Mouse (Mus musculus) heart, embryonic 16.5 days (tissue): ENCODE measurements around the gene Camkv. TPM values are rescaled to one million over a fixed set of nuclear protein-coding genes. Genes with fewer than 3 reads are reported as not detected.
A peak's percentile ranks its signal among the peaks of the same experiment; 100 is the strongest.

Experiments
- ATAC-seq: fragments of 200-750 bp; cut with Nextera tagmentation; replicated peaks from 2 replicates; pipeline ENCODE4 v1.8.0; 2017; ENCODE audit warnings: moderate number of reproducible peaks; ENCODE audit not compliant: insufficient read depth, low FRiP score; ENCODE audit errors: extremely low read depth
- H3K27ac ChIP-seq: fragments of 300-500 bp; sonication (generic); 2 replicates; pipeline ENCODE4 v1.5.1; 2014; ENCODE audit warnings: mild to moderate bottlenecking, low read length, control low read depth, moderate library complexity
- H3K27me3 ChIP-seq: fragments of 300-500 bp; sonication (generic); 2 replicates; pipeline ENCODE4 v1.6.1; 2014; ENCODE audit warnings: low read length, mixed read lengths; ENCODE audit not compliant: control insufficient read depth, insufficient read depth
- H3K36me3 ChIP-seq: fragments of 300-500 bp; sonication (generic); 2 replicates; pipeline ENCODE4 v1.6.1; 2014; ENCODE audit not compliant: control insufficient read depth, insufficient read depth
- H3K4me1 ChIP-seq: fragments of 300-500 bp; sonication (generic); 2 replicates; pipeline ENCODE4 v1.6.1; 2014; ENCODE audit warnings: low read length, mixed read lengths; ENCODE audit not compliant: control insufficient read depth, insufficient read depth
- H3K4me2 ChIP-seq: fragments of 300-500 bp; sonication (generic); 2 replicates; pipeline ENCODE4 v1.6.1; 2014; ENCODE audit warnings: low read depth, mild to moderate bottlenecking, control low read depth, low read length
- H3K4me3 ChIP-seq: fragments of 300-500 bp; sonication (generic); 2 replicates; pipeline ENCODE4 v1.5.1; 2014; ENCODE audit warnings: mild to moderate bottlenecking, control low read depth, low read length
- H3K9ac ChIP-seq: fragments of 300-500 bp; sonication (generic); 2 replicates; pipeline ENCODE4 v1.6.1; 2014; ENCODE audit warnings: low read length, control low read depth
- H3K9me3 ChIP-seq: fragments of 300-500 bp; sonication (generic); replicated peaks from 2 replicates; pipeline ENCODE4 v1.6.1; 2016; ENCODE audit warnings: low read length; ENCODE audit not compliant: control insufficient read depth
- WGBS: fragments of 180-500 bp; shearing (Covaris S2); extraction: QIAGEN DNeasy Blood & Tissue Kit; methylation state at CpG from one replicate; pipeline ENCODE4 v1.1.7; 2014; 5-methylcytosine and 5-hydroxymethylcytosine counted together
- polyA plus RNA-seq: library from polyadenylated mRNA; unstranded; fragments of >200 nt; fragmentation: Nextera tagmentation; extraction: Ambion mirVana; gene quantifications from 2 replicates; pipeline ENCODE4 v1.2.1, GENCODE M21; 2015

Gene Camkv
- polyA plus RNA-seq, 1 experiment from 2014 or later = 2.3 TPM

GRCm38 (mm10) chr9:107932221-107932620 lies 3.3 kb upstream of the Camkv start:
- Histone ChIP-seq H3K9me3 (no peaks in the 10 kb centered on the region), H3K27ac (no peak overlapping the region), H3K36me3 (no peaks in the 10 kb centered on the region), H3K4me1 (peaks cover 15% of the 10 kb centered on the region), H3K27me3 (peaks cover 25% of the 10 kb centered on the region), H3K9ac (no peak overlapping the region), H3K4me2 (no peak overlapping the region), H3K4me3 (no peak overlapping the region)
- no peak for ATAC-seq
- 81% methylated on average over 4 of the region's 4 CpGs for WGBS

GRCm38 (mm10) chr9:107934146-107934545 lies 1.3 kb upstream of the Camkv start:
- peaks cover 30% of the 10 kb centered on the region for H3K27me3 ChIP-seq
- H3K4me3 ChIP-seq = no peak overlapping the region
- H3K36me3 ChIP-seq = no peaks in the 10 kb centered on the region
- WGBS = 81% methylated on average over 11 of the region's 11 CpGs
- no peak overlapping the region for H3K27ac ChIP-seq
- H3K4me2 ChIP-seq = no peak overlapping the region
- no peak for ATAC-seq
- H3K4me1 ChIP-seq = peaks cover 8% of the 10 kb centered on the region
- H3K9me3 ChIP-seq = no peaks in the 10 kb centered on the region
- H3K9ac ChIP-seq = no peak overlapping the region

GRCm38 (mm10) chr9:107935790-107936214 lies 328 bp downstream of the Camkv start:
- H3K4me2 ChIP-seq = peak overlapping the region; percentile 88
- H3K9me3 ChIP-seq = no peaks in the 10 kb centered on the region
- H3K27me3 ChIP-seq = peaks cover 30% of the 10 kb centered on the region
- H3K27ac ChIP-seq = no peak overlapping the region
- peak overlapping the region; percentile 57 for H3K4me3 ChIP-seq
- WGBS = under 1% methylated on average over 39 of the region's 41 CpGs
- ATAC-seq = 0 out of 2 replicates have a peak, but pooled peaks have one; percentile 28
- H3K9ac ChIP-seq = peak overlapping the region; percentile 67
- peaks cover 8% of the 10 kb centered on the region for H3K4me1 ChIP-seq
- H3K36me3 ChIP-seq = no peaks in the 10 kb centered on the region

- WGBS = 7% methylated on average over 29 of the region's 29 CpGs
- Histone ChIP-seq H3K27me3 (peaks cover 30% of the 10 kb centered on the region), H3K27ac (no peak overlapping the region), H3K9me3 (no peaks in the 10 kb centered on the region), H3K9ac (peak overlapping the region; percentile 67), H3K4me3 (peak overlapping the region; percentile 57), H3K4me2 (peak overlapping the region; percentile 88), H3K4me1 (peaks cover 8% of the 10 kb centered on the region), H3K36me3 (no peaks in the 10 kb centered on the region)
- peak; percentile 16; the same call in 1 of the 2 replicates for ATAC-seq
These were observed 845 bp downstream of the Camkv start for GRCm38 (mm10) chr9:107936215-107936822.

GRCm38 (mm10) chr9:107936831-107937230 lies 1.4 kb downstream of the Camkv start:
- Histone ChIP-seq H3K27ac (no peak overlapping the region), H3K9ac (no peak overlapping the region), H3K4me3 (no peak overlapping the region), H3K4me2 (no peak overlapping the region; the same call in 1 of the 2 replicates), H3K27me3 (peaks cover 30% of the 10 kb centered on the region), H3K9me3 (no peaks in the 10 kb centered on the region), H3K36me3 (no peaks in the 10 kb centered on the region), H3K4me1 (peaks cover 8% of the 10 kb centered on the region)
- WGBS = 27% methylated on average over 3 of the region's 3 CpGs
- no peak for ATAC-seq

- no peak for ATAC-seq
- Histone ChIP-seq H3K4me1 (peaks cover 13% of the 10 kb centered on the region), H3K4me3 (no peak overlapping the region), H3K4me2 (no peak overlapping the region), H3K9me3 (no peaks in the 10 kb centered on the region), H3K9ac (no peak overlapping the region), H3K27ac (no peak overlapping the region), H3K27me3 (no peaks in the 10 kb centered on the region), H3K36me3 (no peaks in the 10 kb centered on the region)
- WGBS = 76% methylated on average over 31 of the region's 31 CpGs
These were observed 12.0 kb downstream of the Camkv start for GRCm38 (mm10) chr9:107947241-107948194.

GRCm38 (mm10) chr9:107949184-107949921 lies 13.9 kb downstream of the Camkv start:
- Histone ChIP-seq H3K4me2 (no peak overlapping the region), H3K36me3 (no peaks in the 10 kb centered on the region), H3K27ac (no peak overlapping the region), H3K27me3 (no peaks in the 10 kb centered on the region), H3K4me1 (peaks cover 13% of the 10 kb centered on the region), H3K4me3 (no peak overlapping the region), H3K9ac (no peak overlapping the region), H3K9me3 (no peaks in the 10 kb centered on the region)
- ATAC-seq = no peak
- 74% methylated on average over 13 of the region's 13 CpGs for WGBS

GRCm38 (mm10) chr9:107949922-107950235 lies 14.4 kb downstream of the Camkv start, which contains the start of gene Traip:
TSS of gene Traip (plus strand) at chr9:107950136.
- no peak for ATAC-seq
- Histone ChIP-seq H3K27ac (peak within 1 kb of the TSS; percentile 70), H3K36me3 (no peaks in the 10 kb centered on the region), H3K9ac (peak within 1 kb of the TSS; percentile 81), H3K4me1 (peaks cover 13% of the 10 kb centered on the region), H3K4me3 (peak within 1 kb of the TSS; percentile 83), H3K27me3 (no peaks in the 10 kb centered on the region), H3K4me2 (peak within 1 kb of the TSS; percentile 78), H3K9me3 (no peaks in the 10 kb centered on the region)
- 89% methylated on average over 10 of the region's 10 CpGs for WGBS
